14 mouse cellular contexts compared by ENCODE assay signal in genomic region chr4:107278188-107278707, GRCm38 (mm10). TPM values are rescaled to one million over a fixed set of nuclear protein-coding genes. Genes with fewer than 3 reads are reported as not detected.
DNase-seq lines count a peak whose midpoint lies in the region; ATAC-seq lines count a peak whose summit lies in the region.
"Had no signal": no experiment of that assay in that cellular context is flagged by ENCODE, and none has a peak within 500 bp of the region (broad histone marks: within the 10 kb centered on the region; RNA-seq: fewer than 3 reads in every experiment).

No protein-coding gene starts in this region.

- no peak overlapping the region for H3K27ac ChIP-seq in embryonic facial prominence, embryonic 14.5 days (replicated peaks; ENCODE audit: low read depth, low read length)
- H3K27ac ChIP-seq in embryonic facial prominence, embryonic 10.5 days (replicated peaks) = no peak overlapping the region
- peak overlapping the region; percentile 52 for H3K27ac ChIP-seq in hindbrain, embryonic 13.5 days
- H3K27ac ChIP-seq: limb, embryonic 15.5 days had no signal

- WGBS in embryonic facial prominence, embryonic 14.5 days = 29% methylated on average over 8 of the region's 8 CpGs
- WGBS in embryonic facial prominence, embryonic 10.5 days = 21% methylated on average over 8 of the region's 8 CpGs
- 11% methylated on average over 8 of the region's 8 CpGs for WGBS in hindbrain, embryonic 13.5 days

- H3K4me1 ChIP-seq in embryonic facial prominence, embryonic 14.5 days (ENCODE audit: control insufficient read depth, insufficient read depth, low read length) = no peaks in the 10 kb centered on the region
- H3K4me1 ChIP-seq in embryonic facial prominence, embryonic 10.5 days = peaks cover 8% of the 10 kb centered on the region
- peaks cover 8% of the 10 kb centered on the region for H3K4me1 ChIP-seq in hindbrain, embryonic 13.5 days (replicated peaks)

- peak; percentile 78; the same call in 1 of the 2 replicates for ATAC-seq in embryonic facial prominence, embryonic 14.5 days (ENCODE audit: low read depth)
- no peak for ATAC-seq in hindbrain, embryonic 13.5 days (ENCODE audit: low FRiP score)
- ATAC-seq: Patski had no signal

- peak; percentile 76 for DNase-seq in embryonic facial prominence, embryonic 14.5 days (ENCODE audit: low spot score)
- DNase-seq in embryonic facial prominence, embryonic 10.5 days (ENCODE audit: low spot score) = no peak
- DNase-seq in lung, postnatal 25 days (ENCODE audit: low spot score) = peak; percentile 10
- no peak for DNase-seq in lung, postnatal 14 days
- DNase-seq in retina, postnatal 1 day = peak; percentile 98
- DNase-seq in liver = no peak
- DNase-seq in gastrocnemius, postnatal 4 days (ENCODE audit: low spot score in 2 of 2) = no peak
- DNase-seq: heart, postnatal 14 days had no signal

- H3K36me3 ChIP-seq in embryonic facial prominence, embryonic 14.5 days (ENCODE audit: control insufficient read depth, insufficient read depth, low read length) = peaks cover 40% of the 10 kb centered on the region
- H3K36me3 ChIP-seq in embryonic facial prominence, embryonic 10.5 days (replicated peaks) = peaks cover 21% of the 10 kb centered on the region; the same call in 1 of the 2 replicates
- H3K36me3 ChIP-seq in hindbrain, embryonic 13.5 days = peaks cover 37% of the 10 kb centered on the region

- H3K9me3 ChIP-seq in embryonic facial prominence, embryonic 14.5 days (ENCODE audit: control insufficient read depth, low read length) = no peaks in the 10 kb centered on the region
- H3K9me3 ChIP-seq in embryonic facial prominence, embryonic 10.5 days = no peaks in the 10 kb centered on the region
- H3K9me3 ChIP-seq in hindbrain, embryonic 13.5 days = no peaks in the 10 kb centered on the region
- H3K9me3 ChIP-seq: limb, embryonic 15.5 days had no signal

- no peak overlapping the region for H3K4me3 ChIP-seq in embryonic facial prominence, embryonic 14.5 days (ENCODE audit: low read depth, low read length)
- no peak overlapping the region for H3K4me3 ChIP-seq in embryonic facial prominence, embryonic 10.5 days
- H3K4me3 ChIP-seq in hindbrain, embryonic 13.5 days = no peak overlapping the region
- H3K4me3 ChIP-seq: limb, embryonic 15.5 days had no signal

- H3K4me2 ChIP-seq in embryonic facial prominence, embryonic 14.5 days (ENCODE audit: low read depth, low read length) = no peak overlapping the region
- no peak overlapping the region for H3K4me2 ChIP-seq in hindbrain, embryonic 13.5 days
- H3K4me2 ChIP-seq: limb, embryonic 15.5 days had no signal

- H3K9ac ChIP-seq in embryonic facial prominence, embryonic 14.5 days (ENCODE audit: low read depth, low read length) = no peak overlapping the region
- no peak overlapping the region for H3K9ac ChIP-seq in hindbrain, embryonic 13.5 days
- H3K9ac ChIP-seq: limb, embryonic 15.5 days had no signal

- no peaks in the 10 kb centered on the region for H3K27me3 ChIP-seq in embryonic facial prominence, embryonic 14.5 days (replicated peaks; ENCODE audit: control insufficient read depth, insufficient read depth, low read length)
- H3K27me3 ChIP-seq in embryonic facial prominence, embryonic 10.5 days (replicated peaks; ENCODE audit: low read depth, poor library complexity, severe bottlenecking) = no peaks in the 10 kb centered on the region
- H3K27me3 ChIP-seq in hindbrain, embryonic 13.5 days = no peaks in the 10 kb centered on the region
- H3K27me3 ChIP-seq: limb, embryonic 15.5 days; Patski had no signal

RNA-seq across cellular contexts. Expression of gene Hspb11, which starts 24.9 kb away (rescaled TPM):
- 43.1 and 50.6 TPM in 2 replicates for polyA plus RNA-seq in embryonic facial prominence, embryonic 14.5 days (2014; fragmentation: Nextera tagmentation; extraction: Ambion mirVana)
- 22.2 and 24.6 TPM in 2 replicates for polyA plus RNA-seq in embryonic facial prominence, embryonic 10.5 days (2016; fragmentation: Nextera tagmentation; extraction: Ambion mirVana)
- 43.5 and 44.7 TPM in 2 replicates for polyA plus RNA-seq in hindbrain, embryonic 13.5 days (2015; fragmentation: Nextera tagmentation; extraction: Ambion mirVana)
- 10 to 100 TPM; 27.3 to 28.9 TPM for total RNA-seq in gastrocnemius, postnatal 4 days (2021)

RNA-seq across cellular contexts. Expression of gene Lrrc42, which starts 24.9 kb away (rescaled TPM):
- 75.2 and 77.6 TPM in 2 replicates for polyA plus RNA-seq in embryonic facial prominence, embryonic 14.5 days (2014; fragmentation: Nextera tagmentation; extraction: Ambion mirVana)
- polyA plus RNA-seq in embryonic facial prominence, embryonic 10.5 days (2016; fragmentation: Nextera tagmentation; extraction: Ambion mirVana) = 80.0 and 83.3 TPM in 2 replicates
- 56.8 and 59.4 TPM in 2 replicates for polyA plus RNA-seq in hindbrain, embryonic 13.5 days (2015; fragmentation: Nextera tagmentation; extraction: Ambion mirVana)
- total RNA-seq in gastrocnemius, postnatal 4 days (2021) = 10 to 100 TPM; 25.2 to 26.5 TPM

RNA-seq across cellular contexts. Expression of gene Dio1, which starts 28.7 kb away (rescaled TPM):
- not detected in 2 replicates for polyA plus RNA-seq in embryonic facial prominence, embryonic 14.5 days (2014; fragmentation: Nextera tagmentation; extraction: Ambion mirVana)
- polyA plus RNA-seq in embryonic facial prominence, embryonic 10.5 days (2016; fragmentation: Nextera tagmentation; extraction: Ambion mirVana) = not detected in 2 replicates
- not detected in 2 replicates for polyA plus RNA-seq in hindbrain, embryonic 13.5 days (2015; fragmentation: Nextera tagmentation; extraction: Ambion mirVana)
- total RNA-seq in gastrocnemius, postnatal 4 days (2021) = not detected
- total RNA-seq: megakaryocyte, adult 5-6 weeks had no signal
- polyA plus RNA-seq: cortical plate, adult 2 months; frontal cortex, adult 2 months; Patski had no signal

RNA-seq across cellular contexts. Expression of gene Yipf1, which starts 35.9 kb away (rescaled TPM):
- 52.4 and 55.9 TPM in 2 replicates for polyA plus RNA-seq in embryonic facial prominence, embryonic 14.5 days (2014; fragmentation: Nextera tagmentation; extraction: Ambion mirVana)
- 39.5 and 40.6 TPM in 2 replicates for polyA plus RNA-seq in embryonic facial prominence, embryonic 10.5 days (2016; fragmentation: Nextera tagmentation; extraction: Ambion mirVana)
- 61.4 and 67.3 TPM in 2 replicates for polyA plus RNA-seq in hindbrain, embryonic 13.5 days (2015; fragmentation: Nextera tagmentation; extraction: Ambion mirVana)
- 10 to 100 TPM; 20.2 to 24.8 TPM for total RNA-seq in gastrocnemius, postnatal 4 days (2021)

Comparison
In these comparisons a context has a peak if more than half of its experiments do, and no peak if none do; other contexts are left out.
1. DNase-seq: peak in embryonic facial prominence, embryonic 14.5 days (single experiment), lung, postnatal 25 days (single experiment) and retina, postnatal 1 day (single experiment); none in embryonic facial prominence, embryonic 10.5 days (single experiment), lung, postnatal 14 days (single experiment), liver (single experiment) and gastrocnemius, postnatal 4 days (0 of 2).